Comparison of ENCODE assay signal across 13 mouse cellular contexts in the genomic region with DNA sequence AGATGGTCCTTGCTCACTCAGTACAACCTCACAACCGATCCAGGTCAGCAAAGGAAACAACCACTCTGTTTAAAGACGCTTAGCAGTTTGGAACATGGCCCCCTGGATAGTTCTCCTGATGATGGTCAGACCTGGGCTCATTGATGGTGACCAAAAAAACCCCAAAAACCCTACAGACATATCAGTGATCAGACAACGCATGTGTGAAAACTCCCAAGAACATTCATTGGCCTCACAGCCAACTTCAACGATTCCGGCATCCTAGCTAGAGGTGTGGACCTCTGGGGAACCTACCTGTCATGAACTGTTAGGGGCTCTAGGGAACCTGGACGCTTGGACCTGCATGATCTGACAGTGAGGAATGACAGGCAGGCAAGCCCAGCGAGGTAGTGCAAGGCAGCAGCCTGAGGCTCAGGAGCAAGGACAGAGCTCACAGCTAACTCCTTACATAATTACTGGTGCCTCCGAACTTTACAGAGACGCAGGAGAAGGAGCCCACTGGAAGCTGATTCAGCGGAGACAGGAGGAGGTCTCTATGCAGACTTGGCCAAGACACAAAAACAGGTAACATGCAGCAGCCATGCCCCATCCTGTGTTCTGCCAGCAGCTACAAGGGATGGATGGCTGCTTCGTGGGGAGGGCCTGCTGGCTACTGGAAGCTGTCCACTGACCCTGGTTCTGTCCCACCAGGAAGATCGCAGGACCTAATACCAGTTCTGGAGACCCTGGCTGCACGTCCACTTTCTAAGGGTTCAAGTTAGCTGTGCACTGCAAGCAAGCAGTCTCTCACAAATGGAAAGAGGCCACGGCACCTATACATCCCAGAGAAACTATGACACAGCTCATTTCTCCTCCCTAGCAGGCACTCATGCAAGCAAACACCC. TPM values are rescaled to one million over a fixed set of nuclear protein-coding genes. Genes with fewer than 3 reads are reported as not detected.
DNase-seq lines count a peak whose midpoint lies in the region; ATAC-seq and TF ChIP-seq lines count a peak whose summit lies in the region.
"Had no signal": no experiment of that assay in that cellular context is flagged by ENCODE, and none has a peak within 500 bp of the region (broad histone marks: within the 10 kb centered on the region; RNA-seq: fewer than 3 reads in every experiment).

No protein-coding gene starts in this region.

- 75% methylated on average over 14 of the region's 14 CpGs for WGBS in limb, embryonic 13.5 days
- WGBS in limb, embryonic 10.5 days = 81% methylated on average over 14 of the region's 14 CpGs
- 77% methylated on average over 14 of the region's 14 CpGs for WGBS in embryonic facial prominence, embryonic 12.5 days
- WGBS in hindbrain, postnatal 0 days = 70% methylated on average over 14 of the region's 14 CpGs
- 45% methylated on average over 14 of the region's 14 CpGs for WGBS in olfactory bulb, adult 2 months

- H3K27ac ChIP-seq in limb, embryonic 13.5 days = no peak overlapping the region
- no peak overlapping the region for H3K27ac ChIP-seq in limb, embryonic 10.5 days
- no peak overlapping the region for H3K27ac ChIP-seq in embryonic facial prominence, embryonic 12.5 days
- peak overlapping the region; percentile 90 for H3K27ac ChIP-seq in hindbrain, postnatal 0 days
- H3K27ac ChIP-seq in olfactory bulb, adult 2 months (ENCODE audit: insufficient read depth, low read depth, low read length) = peak overlapping the region; percentile 88

- peak overlapping the region; percentile 93; the same call in 1 of the 2 replicates for H3K4me2 ChIP-seq in limb, embryonic 13.5 days (replicated peaks)
- H3K4me2 ChIP-seq in embryonic facial prominence, embryonic 12.5 days (replicated peaks) = peak overlapping the region; percentile 73; the same call in 1 of the 2 replicates
- H3K4me2 ChIP-seq in hindbrain, postnatal 0 days (ENCODE audit: low read depth, low read length) = peak overlapping the region; percentile 68

- H3K36me3 ChIP-seq in limb, embryonic 13.5 days = no peaks in the 10 kb centered on the region
- no peaks in the 10 kb centered on the region for H3K36me3 ChIP-seq in limb, embryonic 10.5 days
- no peaks in the 10 kb centered on the region for H3K36me3 ChIP-seq in embryonic facial prominence, embryonic 12.5 days
- no peaks in the 10 kb centered on the region for H3K36me3 ChIP-seq in hindbrain, postnatal 0 days (ENCODE audit: insufficient read depth, low read length)

- TF ChIP-seq CTCF in hindbrain, postnatal 0 days (IDR thresholded peaks at IDR 0.05; ENCODE audit: low read depth) = no peak
- TF ChIP-seq CTCF in olfactory bulb, adult 2 months (IDR thresholded peaks at IDR 0.05; ENCODE audit: insufficient read depth, low read depth, low read length) = no peak

- H3K9ac ChIP-seq in limb, embryonic 13.5 days = no peak overlapping the region
- H3K9ac ChIP-seq in embryonic facial prominence, embryonic 12.5 days = no peak overlapping the region
- H3K9ac ChIP-seq in hindbrain, postnatal 0 days (replicated peaks; ENCODE audit: low read length) = peak overlapping the region; percentile 82

- H3K4me3 ChIP-seq in limb, embryonic 13.5 days = 0 out of 2 replicates have a peak overlapping the region, but pooled peaks have one; percentile 56
- H3K4me3 ChIP-seq in limb, embryonic 10.5 days = no peak overlapping the region
- H3K4me3 ChIP-seq in embryonic facial prominence, embryonic 12.5 days = no peak overlapping the region
- H3K4me3 ChIP-seq in hindbrain, postnatal 0 days (ENCODE audit: low read length) = peak overlapping the region; percentile 68
- peak overlapping the region; percentile 67 for H3K4me3 ChIP-seq in olfactory bulb, adult 2 months (ENCODE audit: insufficient read depth, low read depth, low read length)
- H3K4me3 ChIP-seq: megakaryocyte, embryonic 14.5 days had no signal

- ATAC-seq in limb, embryonic 13.5 days (ENCODE audit: low FRiP score, low read depth) = no peak
- ATAC-seq in embryonic facial prominence, embryonic 12.5 days (ENCODE audit: insufficient number of reproducible peaks, insufficient read depth, low FRiP score, low TSS enrichment) = no peak
- no peak for ATAC-seq in hindbrain, postnatal 0 days

- peaks cover 47% of the 10 kb centered on the region for H3K27me3 ChIP-seq in limb, embryonic 13.5 days
- peaks cover 45% of the 10 kb centered on the region for H3K27me3 ChIP-seq in limb, embryonic 10.5 days (ENCODE audit: low read depth, poor library complexity, severe bottlenecking)
- H3K27me3 ChIP-seq in embryonic facial prominence, embryonic 12.5 days = peaks cover 25% of the 10 kb centered on the region
- no peaks in the 10 kb centered on the region for H3K27me3 ChIP-seq in hindbrain, postnatal 0 days (ENCODE audit: insufficient read depth, low read length)

- TF ChIP-seq POLR2A in olfactory bulb, adult 2 months (IDR thresholded peaks at IDR 0.05; ENCODE audit: insufficient read depth, low read depth, low read length) = no peak

- intact Hi-C loops in gastrocnemius, postnatal 14 days (cut with DNase I; ENCODE audit: low total_unique reads) = no loop called here

- DNase-seq in limb, embryonic 10.5 days (ENCODE audit: low spot score) = no peak
- peak; percentile 20 for DNase-seq in hindbrain, postnatal 0 days (ENCODE audit: low spot score)
- no peak for DNase-seq in c-Kit-positive CD71-positive TER-119-positive erythroid progenitor cells, embryonic 14.5 days (ENCODE audit: low spot score)
- no peak for DNase-seq in ovary, postnatal 14 days (ENCODE audit: low spot score)
- no peak for DNase-seq in gastrocnemius, postnatal 14 days
- DNase-seq: kidney, adult 2 months; liver; thymus, adult 2 months had no signal

- H3K4me1 ChIP-seq in limb, embryonic 13.5 days = peaks cover 19% of the 10 kb centered on the region
- H3K4me1 ChIP-seq in limb, embryonic 10.5 days = peaks cover 16% of the 10 kb centered on the region
- peaks cover 13% of the 10 kb centered on the region; the same call in 1 of the 2 replicates for H3K4me1 ChIP-seq in embryonic facial prominence, embryonic 12.5 days
- peaks cover 12% of the 10 kb centered on the region; the same call in 1 of the 2 replicates for H3K4me1 ChIP-seq in hindbrain, postnatal 0 days (ENCODE audit: insufficient read depth, low read length)
- peaks cover 24% of the 10 kb centered on the region for H3K4me1 ChIP-seq in olfactory bulb, adult 2 months (ENCODE audit: control insufficient read depth, insufficient read depth, low read length)

- no peaks in the 10 kb centered on the region for H3K9me3 ChIP-seq in limb, embryonic 13.5 days
- H3K9me3 ChIP-seq in limb, embryonic 10.5 days (replicated peaks) = no peaks in the 10 kb centered on the region
- no peaks in the 10 kb centered on the region for H3K9me3 ChIP-seq in embryonic facial prominence, embryonic 12.5 days
- no peaks in the 10 kb centered on the region for H3K9me3 ChIP-seq in hindbrain, postnatal 0 days (ENCODE audit: low read length)

RNA-seq across cellular contexts. Expression of a gene that starts 17.5 kb away (rescaled TPM):
- polyA plus RNA-seq in limb, embryonic 13.5 days (2015; fragmentation: Nextera tagmentation; extraction: Ambion mirVana) = 7.2 and 9.2 TPM in 2 replicates
- 8.4 and 9.3 TPM in 2 replicates for polyA plus RNA-seq in limb, embryonic 10.5 days (2016; fragmentation: Nextera tagmentation; extraction: Ambion mirVana)
- polyA plus RNA-seq in embryonic facial prominence, embryonic 12.5 days (2016; fragmentation: Nextera tagmentation; extraction: Ambion mirVana) = 11.0 and 12.2 TPM in 2 replicates
- 85.0 and 85.1 TPM in 2 replicates for total RNA-seq in hindbrain, postnatal 0 days (2014; rRNA removed)
- polyA plus RNA-seq in hindbrain, postnatal 0 days (2015; fragmentation: Nextera tagmentation; extraction: Ambion mirVana) = 80.4 and 84.2 TPM in 2 replicates
- not detected in 2 replicates for polyA plus RNA-seq in olfactory bulb, adult 2 months (2012; ENCODE audit: insufficient read depth, insufficient read length, low replicate concordance, missing spikeins)
- total RNA-seq in gastrocnemius, postnatal 14 days (2021) = 1 to 10 TPM; 1.6 to 2.6 TPM

RNA-seq across cellular contexts. Expression of a gene that starts 54.3 kb away (rescaled TPM):
- polyA plus RNA-seq in limb, embryonic 13.5 days (2015; fragmentation: Nextera tagmentation; extraction: Ambion mirVana) = 0.15 and 0.29 TPM in 2 replicates
- polyA plus RNA-seq in limb, embryonic 10.5 days (2016; fragmentation: Nextera tagmentation; extraction: Ambion mirVana) = not detected in 2 replicates
- not detected in 2 replicates for polyA plus RNA-seq in embryonic facial prominence, embryonic 12.5 days (2016; fragmentation: Nextera tagmentation; extraction: Ambion mirVana)
- 0.42 and 0.72 TPM in 2 replicates for total RNA-seq in hindbrain, postnatal 0 days (2014; rRNA removed)
- polyA plus RNA-seq in hindbrain, postnatal 0 days (2015; fragmentation: Nextera tagmentation; extraction: Ambion mirVana) = 0.29 and 0.50 TPM in 2 replicates
- not detected in 2 replicates for polyA plus RNA-seq in olfactory bulb, adult 2 months (2012; ENCODE audit: insufficient read depth, insufficient read length, low replicate concordance, missing spikeins)
- total RNA-seq in gastrocnemius, postnatal 14 days (2021) = under 1 TPM; 0.53 to 0.62 TPM
- polyA plus RNA-seq: heart, embryonic 14.5 days had no signal

Comparison
In these comparisons a context has a peak if more than half of its experiments do, and no peak if none do; other contexts are left out.
1. H3K4me3 ChIP-seq: peak in limb, embryonic 13.5 days (single experiment), hindbrain, postnatal 0 days (single experiment) and olfactory bulb, adult 2 months (single experiment); none in limb, embryonic 10.5 days (single experiment) and embryonic facial prominence, embryonic 12.5 days (single experiment).
2. H3K27ac ChIP-seq: peak in hindbrain, postnatal 0 days (single experiment) and olfactory bulb, adult 2 months (single experiment); none in limb, embryonic 13.5 days (single experiment), limb, embryonic 10.5 days (single experiment) and embryonic facial prominence, embryonic 12.5 days (single experiment).
3. Peak in every context shown above with its lines, with median percentiles within 50 percentile points of each other: H3K4me2 ChIP-seq.